In genomic region chr16:89618190-89618589, GRCm38 (mm10) we compare ENCODE assay signal across 28 mouse cellular contexts. TPM values are rescaled to one million over a fixed set of nuclear protein-coding genes. Genes with fewer than 3 reads are reported as not detected.
A peak's percentile ranks its signal among the peaks of the same experiment; 100 is the strongest.
DNase-seq lines count a peak whose midpoint lies in the region; ATAC-seq lines count a peak whose summit lies in the region.
"Had no signal": no experiment of that assay in that cellular context is flagged by ENCODE, and none has a peak within 500 bp of the region (broad histone marks: within the 10 kb centered on the region; RNA-seq: fewer than 3 reads in every experiment).

No protein-coding gene starts in this region.

- H3K27ac ChIP-seq in forebrain, embryonic 16.5 days (ENCODE audit: low read length), result no peak overlapping the region
- no peak overlapping the region for H3K27ac ChIP-seq in forebrain, embryonic 14.5 days (ENCODE audit: low read depth, low read length)
- H3K27ac ChIP-seq: embryonic facial prominence, embryonic 12.5 days; heart, embryonic 13.5 days; hindbrain, embryonic 15.5 days had no signal

- peak; percentile 81 for ATAC-seq in cerebellum, adult (ENCODE audit: insufficient number of reproducible peaks, low FRiP score, low TSS enrichment)
- ATAC-seq in forebrain, embryonic 16.5 days, result no peak
- no peak for ATAC-seq in forebrain, embryonic 14.5 days
- ATAC-seq: CD4-positive, CD25-positive, alpha-beta regulatory T cell, adult 4 months; forebrain, postnatal 0 days; intestine, embryonic 16.5 days had no signal

- H3K36me3 ChIP-seq in forebrain, embryonic 16.5 days (ENCODE audit: control insufficient read depth, insufficient read depth), result no peaks in the 10 kb centered on the region
- H3K36me3 ChIP-seq in forebrain, embryonic 14.5 days (ENCODE audit: control insufficient read depth, insufficient read depth, low read length), result no peaks in the 10 kb centered on the region
- H3K36me3 ChIP-seq: embryonic facial prominence, embryonic 12.5 days; G1E; heart, embryonic 13.5 days; hindbrain, embryonic 15.5 days had no signal

- no peaks in the 10 kb centered on the region for H3K9me3 ChIP-seq in forebrain, embryonic 16.5 days (ENCODE audit: control insufficient read depth, low read length)
- no peaks in the 10 kb centered on the region for H3K9me3 ChIP-seq in forebrain, embryonic 14.5 days (replicated peaks; ENCODE audit: control insufficient read depth, low read length)
- H3K9me3 ChIP-seq: embryonic facial prominence, embryonic 12.5 days; heart, embryonic 13.5 days; hindbrain, embryonic 15.5 days had no signal

- H3K27me3 ChIP-seq in forebrain, embryonic 16.5 days (replicated peaks; ENCODE audit: control insufficient read depth, insufficient read depth, low read length), result no peaks in the 10 kb centered on the region
- no peaks in the 10 kb centered on the region for H3K27me3 ChIP-seq in forebrain, embryonic 14.5 days (replicated peaks; ENCODE audit: control insufficient read depth, insufficient read depth, low read length)
- H3K27me3 ChIP-seq: embryonic facial prominence, embryonic 12.5 days; heart, embryonic 13.5 days; hindbrain, embryonic 15.5 days had no signal

- no peak overlapping the region for H3K4me2 ChIP-seq in forebrain, embryonic 16.5 days (ENCODE audit: low read length)
- H3K4me2 ChIP-seq in forebrain, embryonic 14.5 days (ENCODE audit: low read length), result no peak overlapping the region
- H3K4me2 ChIP-seq: embryonic facial prominence, embryonic 12.5 days; heart, embryonic 13.5 days; hindbrain, embryonic 15.5 days had no signal

- WGBS in forebrain, embryonic 16.5 days, result 92% methylated on average over 7 of the region's 7 CpGs
- WGBS in forebrain, embryonic 14.5 days, result 92% methylated on average over 7 of the region's 7 CpGs

- no peak for DNase-seq in cerebellum, postnatal 4 days (ENCODE audit: low spot score in 2 of 2)
- DNase-seq in cerebellum, adult 11-12 months, result peak; percentile 19
- peak; percentile 19 for DNase-seq in cerebellum, adult 9-10 months
- peak; percentile 54 to 63 for DNase-seq in cerebellum, postnatal 25 days
- no peak for DNase-seq in forebrain, embryonic 14.5 days (ENCODE audit: low spot score)
- no peak for DNase-seq in gastrocnemius, adult 8-10 months (ENCODE audit: low spot score in 2 of 2)
- DNase-seq: adrenal gland, adult 8-10 months; adrenal gland, postnatal 36 days; B cell, adult 2 months; forebrain, postnatal 0 days; gastrocnemius, postnatal 36 days; heart, adult 18-20 months; heart, postnatal 36 days; kidney, adult 2 months had no signal

- no peak overlapping the region for H3K9ac ChIP-seq in forebrain, embryonic 16.5 days (replicated peaks; ENCODE audit: low read depth, low read length)
- H3K9ac ChIP-seq in forebrain, embryonic 14.5 days (ENCODE audit: low read length), result no peak overlapping the region
- H3K9ac ChIP-seq: embryonic facial prominence, embryonic 12.5 days; forebrain, postnatal 0 days; heart, embryonic 13.5 days; hindbrain, embryonic 15.5 days had no signal

- peaks cover 4% of the 10 kb centered on the region; the same call in 1 of the 2 replicates for H3K4me1 ChIP-seq in forebrain, embryonic 16.5 days (replicated peaks; ENCODE audit: control insufficient read depth, insufficient read depth, low read length)
- no peaks in the 10 kb centered on the region for H3K4me1 ChIP-seq in forebrain, embryonic 14.5 days (ENCODE audit: control insufficient read depth, insufficient read depth, low read length)
- H3K4me1 ChIP-seq: embryonic facial prominence, embryonic 12.5 days; hindbrain, embryonic 15.5 days had no signal

- no peak overlapping the region for H3K4me3 ChIP-seq in forebrain, embryonic 16.5 days (replicated peaks; ENCODE audit: low read length)
- no peak overlapping the region for H3K4me3 ChIP-seq in forebrain, embryonic 14.5 days (ENCODE audit: low read depth, low read length)
- H3K4me3 ChIP-seq: embryonic facial prominence, embryonic 12.5 days; heart, embryonic 13.5 days; hindbrain, embryonic 15.5 days had no signal

RNA-seq across cellular contexts. Expression of gene Krtap11-1, which starts 47.2 kb away (rescaled TPM):
- polyA plus RNA-seq in forebrain, embryonic 16.5 days (2015; fragmentation: Nextera tagmentation; extraction: Ambion mirVana), result not detected in 2 replicates
- polyA plus RNA-seq in forebrain, embryonic 14.5 days (2014; fragmentation: Nextera tagmentation; extraction: Ambion mirVana), result not detected in 2 replicates
- not detected for total RNA-seq in gastrocnemius, adult 8-10 months (2022)
- total RNA-seq: adrenal gland, adult 8-10 months; adrenal gland, postnatal 36 days; forebrain, postnatal 0 days; G1E; gastrocnemius, adult 18-20 months; gastrocnemius, postnatal 36 days; heart, adult 18-20 months; heart, postnatal 36 days had no signal
- polyA plus RNA-seq: brain, embryonic 14.5 days; CD4-positive, CD25-positive, alpha-beta regulatory T cell, adult 4 months; cortical plate, adult 2 months; embryonic facial prominence, embryonic 12.5 days; forebrain, embryonic 11.5 days; forebrain, postnatal 0 days; G1E; heart, embryonic 13.5 days; heart, postnatal 0 days; hindbrain, embryonic 11.5 days; hindbrain, embryonic 15.5 days; intestine, embryonic 16.5 days; kidney, adult 2 months had no signal

Comparison
In these comparisons a context has a peak if more than half of its experiments do, and no peak if none do; other contexts are left out.
1. DNase-seq: peak in cerebellum, adult 11-12 months (single experiment), cerebellum, adult 9-10 months (single experiment) and cerebellum, postnatal 25 days (2 of 2); none in cerebellum, postnatal 4 days (0 of 2), forebrain, embryonic 14.5 days (single experiment) and gastrocnemius, adult 8-10 months (0 of 2).